Mouse (Mus musculus): ENCODE measurements around the gene Ireb2. TPM values are rescaled to one million over a fixed set of nuclear protein-coding genes. Genes with fewer than 3 reads are reported as not detected.
"Not testable (repeated sequence)": the region's sequence is repeated elsewhere in the genome, so short reads cannot be mapped to it uniquely, and the experiment has no call there.

Ireb2 gene
- polyA plus RNA-seq, 1 experiment from 2014 or later, result 46.0 TPM

GRCm38 (mm10) chr9:54916401-54916800, 52.8 kb downstream of the Ireb2 start:
- no peaks in the 10 kb centered on the region for H3K9me3 ChIP-seq
- H3K36me3 ChIP-seq (replicated peaks), result peaks cover 7% of the 10 kb centered on the region
- DNase-seq (ENCODE audit: low spot score), result no peak
- peaks cover 9% of the 10 kb centered on the region for H3K4me1 ChIP-seq
- H3K27me3 ChIP-seq (replicated peaks; ENCODE audit: low read depth, poor library complexity, severe bottlenecking), result no peaks in the 10 kb centered on the region
- no peak overlapping the region for H3K27ac ChIP-seq (replicated peaks)
- H3K4me3 ChIP-seq, result peak overlapping the region; percentile 72
- 68% methylated on average over 8 of the region's 8 CpGs for WGBS

DNA sequence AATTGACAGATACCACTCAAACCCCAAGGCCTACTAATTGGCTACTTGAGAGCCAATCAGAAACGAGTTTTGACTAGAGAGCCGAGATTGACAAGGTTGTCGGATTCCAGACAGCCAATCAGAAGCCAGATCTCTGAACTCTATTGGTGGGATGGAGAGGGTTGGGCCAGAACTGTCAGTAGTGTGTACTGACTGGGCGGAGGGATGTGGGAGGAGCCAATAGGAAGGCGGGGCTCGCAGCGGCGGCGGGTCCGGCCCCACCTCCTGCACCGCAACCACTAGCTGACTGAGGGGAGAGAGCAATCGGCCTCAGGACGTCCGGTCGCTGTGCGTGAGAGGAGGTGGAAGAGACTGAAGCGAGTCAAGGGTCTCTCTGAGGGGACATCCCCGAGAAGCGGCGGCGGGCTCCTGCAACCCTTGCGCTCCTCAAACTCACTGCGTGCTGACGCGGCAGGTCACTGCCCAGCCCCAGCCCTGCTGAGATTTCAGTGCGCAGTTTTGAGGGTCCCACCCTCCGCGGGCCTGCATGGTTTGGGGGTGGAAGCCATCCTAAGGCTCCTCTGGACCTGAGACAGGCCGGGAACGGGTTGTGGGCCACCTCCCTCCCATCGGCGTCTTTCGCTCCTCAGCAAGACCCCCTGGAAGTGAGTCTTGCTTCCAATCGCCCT, 53.6 kb downstream of the Ireb2 start, which contains the start of gene Hykk:
Gene Hykk, plus strand, starts transcription at position 274 of the 668 bp plus-strand sequence.
- H3K4me1 ChIP-seq, result peaks cover 9% of the 10 kb centered on the region
- WGBS, result under 1% methylated on average over 34 of the region's 34 CpGs
- peaks cover 2% of the 10 kb centered on the region for H3K36me3 ChIP-seq (replicated peaks)
- peak within 1 kb of the TSS; percentile 72 for H3K4me3 ChIP-seq
- no peaks in the 10 kb centered on the region for H3K27me3 ChIP-seq (replicated peaks; ENCODE audit: low read depth, poor library complexity, severe bottlenecking)
- peak within 1 kb of the TSS; percentile 74 for H3K27ac ChIP-seq (replicated peaks)
- H3K9me3 ChIP-seq, result no peaks in the 10 kb centered on the region
- DNase-seq (ENCODE audit: low spot score), result peak; percentile 93

GRCm38 (mm10) chr9:54918191-54918590, 54.6 kb downstream of the Ireb2 start:
- H3K9me3 ChIP-seq, result peaks cover 5% of the 10 kb centered on the region; the same call in 1 of the 2 replicates
- H3K27me3 ChIP-seq (replicated peaks; ENCODE audit: low read depth, poor library complexity, severe bottlenecking), result no peaks in the 10 kb centered on the region
- H3K4me3 ChIP-seq, result peak overlapping the region; percentile 72; the same call in 1 of the 2 replicates
- H3K36me3 ChIP-seq (replicated peaks), result peaks cover 9% of the 10 kb centered on the region
- H3K27ac ChIP-seq (replicated peaks), result no peak overlapping the region
- DNase-seq (ENCODE audit: low spot score), result no peak
- WGBS, result 77% methylated on average over 2 of the region's 2 CpGs
- peaks cover 9% of the 10 kb centered on the region for H3K4me1 ChIP-seq

DNA sequence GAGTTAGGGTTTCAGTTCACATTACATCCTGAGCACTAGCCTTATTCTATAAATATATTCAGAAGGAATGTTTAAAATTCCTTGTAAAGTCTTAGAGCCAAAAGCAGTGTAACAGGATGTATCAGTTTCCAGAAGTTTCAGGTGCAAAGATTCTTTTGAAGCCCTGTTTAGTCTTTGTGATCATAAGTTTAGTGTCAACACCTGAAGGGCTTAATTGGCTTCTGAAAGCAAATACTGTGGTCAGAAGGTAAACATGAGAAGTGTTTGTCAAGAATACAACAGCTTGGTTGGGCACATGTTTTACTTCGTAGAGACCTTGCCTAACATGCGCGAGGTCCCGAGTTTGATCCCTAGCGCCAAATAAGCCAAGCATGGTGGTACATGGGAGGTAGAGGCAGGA, 55.2 kb downstream of the Ireb2 start:
- no peak overlapping the region for H3K27ac ChIP-seq (replicated peaks)
- DNase-seq (ENCODE audit: low spot score), result no peak
- H3K9me3 ChIP-seq, result peaks cover 5% of the 10 kb centered on the region; the same call in 1 of the 2 replicates
- H3K4me3 ChIP-seq, result no peak overlapping the region
- H3K27me3 ChIP-seq (replicated peaks; ENCODE audit: low read depth, poor library complexity, severe bottlenecking), result no peaks in the 10 kb centered on the region
- H3K4me1 ChIP-seq, result peaks cover 9% of the 10 kb centered on the region
- 95% methylated on average over 5 of the region's 5 CpGs for WGBS
- H3K36me3 ChIP-seq (replicated peaks), result peaks cover 9% of the 10 kb centered on the region

GRCm38 (mm10) chr9:54919946-54920345, 56.4 kb downstream of the Ireb2 start:
- Histone ChIP-seq H3K9me3 (peaks cover 5% of the 10 kb centered on the region; the same call in 1 of the 2 replicates), H3K36me3 (replicated peaks) (peaks cover 9% of the 10 kb centered on the region), H3K4me1 (peaks cover 9% of the 10 kb centered on the region), H3K27me3 (replicated peaks; ENCODE audit: low read depth, poor library complexity, severe bottlenecking) (no peaks in the 10 kb centered on the region), H3K4me3 (no peak overlapping the region), H3K27ac (replicated peaks) (no peak overlapping the region)
- 55% methylated on average over 4 of the region's 4 CpGs for WGBS
- DNase-seq (ENCODE audit: low spot score), result no peak

GRCm38 (mm10) chr9:54930741-54931140, 67.2 kb downstream of the Ireb2 start:
- Histone ChIP-seq H3K4me3 (no peak overlapping the region), H3K9me3 (no peaks in the 10 kb centered on the region), H3K4me1 (no peaks in the 10 kb centered on the region), H3K36me3 (replicated peaks) (no peaks in the 10 kb centered on the region), H3K27ac (replicated peaks) (no peak overlapping the region), H3K27me3 (replicated peaks; ENCODE audit: low read depth, poor library complexity, severe bottlenecking) (no peaks in the 10 kb centered on the region)
- DNase-seq (ENCODE audit: low spot score), result no peak
- WGBS, result 89% methylated on average over 1 of the region's 1 CpGs

DNA sequence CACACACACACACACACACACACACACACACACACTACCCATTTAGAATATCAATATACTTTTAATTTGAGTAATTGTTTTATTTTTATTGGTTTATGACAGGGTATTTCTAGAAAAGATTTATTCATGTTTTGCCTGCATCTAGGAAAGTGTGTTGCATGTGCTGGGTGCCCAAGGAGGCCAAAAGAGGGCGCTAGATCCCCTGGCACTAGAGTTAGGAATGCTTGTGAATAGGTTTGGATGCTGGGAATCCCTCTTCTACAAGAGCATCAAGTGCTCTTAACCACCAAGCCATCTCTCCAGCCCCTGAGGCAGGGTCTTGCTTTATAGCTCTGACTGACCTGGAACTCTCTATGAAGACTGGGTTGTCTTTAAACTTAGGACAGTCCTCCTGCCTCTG, 68.2 kb downstream of the Ireb2 start:
- H3K27ac ChIP-seq (replicated peaks), result no peak overlapping the region
- H3K27me3 ChIP-seq (replicated peaks; ENCODE audit: low read depth, poor library complexity, severe bottlenecking), result no peaks in the 10 kb centered on the region
- H3K4me3 ChIP-seq, result no peak overlapping the region
- H3K9me3 ChIP-seq, result no peaks in the 10 kb centered on the region
- 6% methylated on average over 1 of the region's 1 CpGs for WGBS
- DNase-seq (ENCODE audit: low spot score), result no peak
- no peaks in the 10 kb centered on the region for H3K4me1 ChIP-seq
- no peaks in the 10 kb centered on the region for H3K36me3 ChIP-seq (replicated peaks)

- DNase-seq (ENCODE audit: low spot score), result no peak
- Histone ChIP-seq H3K4me3 (no peak overlapping the region), H3K36me3 (replicated peaks) (no peaks in the 10 kb centered on the region), H3K4me1 (no peaks in the 10 kb centered on the region), H3K27me3 (replicated peaks; ENCODE audit: low read depth, poor library complexity, severe bottlenecking) (no peaks in the 10 kb centered on the region), H3K27ac (replicated peaks) (no peak overlapping the region), H3K9me3 (no peaks in the 10 kb centered on the region)
- 69% methylated on average over 2 of the region's 2 CpGs for WGBS
Measured at GRCm38 (mm10) chr9:54932379-54932778, 68.8 kb downstream of the Ireb2 start.

- Histone ChIP-seq H3K27ac (replicated peaks) (no peak overlapping the region), H3K4me1 (no peaks in the 10 kb centered on the region), H3K36me3 (replicated peaks) (peaks cover 9% of the 10 kb centered on the region; the same call in 1 of the 2 replicates), H3K9me3 (no peaks in the 10 kb centered on the region), H3K27me3 (replicated peaks; ENCODE audit: low read depth, poor library complexity, severe bottlenecking) (no peaks in the 10 kb centered on the region), H3K4me3 (no peak overlapping the region)
- WGBS, result 91% methylated on average over 4 of the region's 4 CpGs
- DNase-seq (ENCODE audit: low spot score), result no peak
Measured at GRCm38 (mm10) chr9:54942071-54942470, 78.5 kb downstream of the Ireb2 start.

DNA sequence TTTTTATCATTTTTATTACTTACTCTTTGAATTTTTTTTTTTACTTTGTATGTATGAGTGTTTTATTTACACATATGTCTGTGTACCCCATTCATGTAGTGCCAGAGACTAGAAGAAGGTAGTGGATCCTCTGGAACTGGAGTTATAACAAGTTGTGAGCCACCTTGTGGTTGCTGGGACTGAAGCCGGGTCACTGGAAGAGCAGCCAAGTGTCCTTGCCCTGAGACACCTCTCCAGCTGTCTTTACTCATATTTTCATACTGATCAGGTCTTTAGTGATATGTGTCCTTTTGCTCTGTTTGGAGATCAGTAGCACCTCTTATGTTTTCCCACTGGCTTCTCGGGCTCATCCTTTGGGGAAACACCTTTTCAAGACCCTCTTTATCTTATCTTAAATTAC, 80.9 kb downstream of the Ireb2 start:
- Histone ChIP-seq H3K27me3 (replicated peaks; ENCODE audit: low read depth, poor library complexity, severe bottlenecking) (no peaks in the 10 kb centered on the region), H3K27ac (replicated peaks) (no peak overlapping the region), H3K4me3 (no peak overlapping the region), H3K9me3 (no peaks in the 10 kb centered on the region), H3K36me3 (replicated peaks) (no peaks in the 10 kb centered on the region), H3K4me1 (no peaks in the 10 kb centered on the region)
- 77% methylated on average over 2 of the region's 2 CpGs for whole genome bisulfite sequencing
- no peak for DNase-seq (ENCODE audit: low spot score)

GRCm38 (mm10) chr9:54946256-54946655, 82.7 kb downstream of the Ireb2 start:
- Histone ChIP-seq H3K36me3 (replicated peaks) (no peaks in the 10 kb centered on the region), H3K4me3 (no peak overlapping the region), H3K9me3 (no peaks in the 10 kb centered on the region), H3K4me1 (peaks cover 2% of the 10 kb centered on the region; the same call in 1 of the 2 replicates), H3K27me3 (replicated peaks; ENCODE audit: low read depth, poor library complexity, severe bottlenecking) (no peaks in the 10 kb centered on the region), H3K27ac (replicated peaks) (no peak overlapping the region)
- peak; percentile 11 for DNase-seq (ENCODE audit: low spot score)
- 76% methylated on average over 16 of the region's 16 CpGs for WGBS

GRCm38 (mm10) chr9:54949465-54949864, 85.9 kb downstream of the Ireb2 start:
- DNase-seq (ENCODE audit: low spot score), result no peak
- Histone ChIP-seq H3K27ac (replicated peaks) (peak overlapping the region; percentile 5; the same call in 1 of the 2 replicates), H3K4me3 (no peak overlapping the region), H3K9me3 (no peaks in the 10 kb centered on the region), H3K36me3 (replicated peaks) (peaks cover 25% of the 10 kb centered on the region), H3K27me3 (replicated peaks; ENCODE audit: low read depth, poor library complexity, severe bottlenecking) (no peaks in the 10 kb centered on the region), H3K4me1 (peaks cover 14% of the 10 kb centered on the region)

GRCm38 (mm10) chr9:54950162-54950561, 86.6 kb downstream of the Ireb2 start:
- Histone ChIP-seq H3K4me3 (peak overlapping the region; percentile 95), H3K27ac (replicated peaks) (peak overlapping the region; percentile 93), H3K4me1 (peaks cover 14% of the 10 kb centered on the region), H3K36me3 (replicated peaks) (peaks cover 32% of the 10 kb centered on the region)
- not testable (repeated sequence) for H3K9me3 ChIP-seq; H3K27me3 ChIP-seq (replicated peaks; ENCODE audit: low read depth, poor library complexity, severe bottlenecking); DNase-seq (ENCODE audit: low spot score)
- WGBS, result 50% methylated on average over 8 of the region's 8 CpGs
